Mouse (Mus musculus): ENCODE measurements at regions not wholly inside any gene's neighbourhood (a gene's known extent, or its start where the extent isn't known, plus 50 kb on each side); places are given as distances from the start of the nearest gene placed in this dataset.

DNA sequence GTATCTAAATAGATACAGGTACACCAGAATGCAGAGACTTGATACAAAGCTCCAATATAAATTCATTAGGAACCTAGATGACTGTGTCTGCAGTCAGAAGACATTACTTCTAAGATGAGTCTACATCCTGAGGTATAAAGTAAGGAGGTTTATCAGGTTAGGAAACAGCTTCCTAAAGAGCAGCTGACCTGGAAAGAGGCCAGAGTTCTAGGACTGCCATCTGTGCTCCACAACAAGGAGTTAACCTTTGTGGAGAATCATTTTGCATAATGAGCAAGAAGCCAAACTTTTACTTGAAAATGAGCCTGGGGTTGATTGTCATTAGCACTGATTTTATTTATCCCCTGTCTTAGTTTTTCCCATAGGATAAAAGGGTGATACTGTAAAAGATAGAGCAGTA, 211.6 kb upstream of the Tenm2 start:
- TF ChIP-seq POLR2A (IDR thresholded peaks at IDR 0.05; ENCODE audit: insufficient read length, low read depth) = no peak
- TF ChIP-seq MAX (IDR thresholded peaks at IDR 0.05; ENCODE audit: low read depth) = no peak
